Comparison of ENCODE assay signal across 13 mouse cellular contexts in genomic region chr19:46849443-46849997, GRCm38 (mm10).
A peak's percentile ranks its signal among the peaks of the same experiment; 100 is the strongest.
DNase-seq lines count a peak whose midpoint lies in the region; ATAC-seq lines count a peak whose summit lies in the region.
"Had no signal": no experiment of that assay in that cellular context is flagged by ENCODE, and none has a peak within 500 bp of the region (broad histone marks: within the 10 kb centered on the region; RNA-seq: fewer than 3 reads in every experiment).

No protein-coding gene starts in this region.

- no peaks in the 10 kb centered on the region for H3K9me3 ChIP-seq in midbrain, embryonic 10.5 days (replicated peaks)
- no peaks in the 10 kb centered on the region for H3K9me3 ChIP-seq in midbrain, embryonic 15.5 days
- no peaks in the 10 kb centered on the region for H3K9me3 ChIP-seq in embryonic facial prominence, embryonic 14.5 days (ENCODE audit: control insufficient read depth, low read length)
- H3K9me3 ChIP-seq in stomach, embryonic 15.5 days = no peaks in the 10 kb centered on the region

- H3K4me1 ChIP-seq in midbrain, embryonic 10.5 days = peaks cover 14% of the 10 kb centered on the region
- H3K4me1 ChIP-seq in midbrain, embryonic 15.5 days = peaks cover 8% of the 10 kb centered on the region
- peaks cover 6% of the 10 kb centered on the region; the same call in 1 of the 2 replicates for H3K4me1 ChIP-seq in embryonic facial prominence, embryonic 14.5 days (ENCODE audit: control insufficient read depth, insufficient read depth, low read length)
- H3K4me1 ChIP-seq in stomach, embryonic 15.5 days = 0 out of 2 replicates have a peak, but pooled peaks cover 3% of the 10 kb centered on the region

- 84% methylated on average over 9 of the region's 9 CpGs for WGBS in midbrain, embryonic 10.5 days
- 81% methylated on average over 9 of the region's 9 CpGs for WGBS in midbrain, embryonic 15.5 days
- WGBS in embryonic facial prominence, embryonic 14.5 days = 71% methylated on average over 9 of the region's 9 CpGs
- WGBS in stomach, embryonic 15.5 days = 56% methylated on average over 9 of the region's 9 CpGs

- H3K27ac ChIP-seq in midbrain, embryonic 10.5 days (replicated peaks) = 0 out of 2 replicates have a peak overlapping the region, but pooled peaks have one; percentile 1
- no peak overlapping the region for H3K27ac ChIP-seq in midbrain, embryonic 15.5 days
- no peak overlapping the region for H3K27ac ChIP-seq in embryonic facial prominence, embryonic 14.5 days (replicated peaks; ENCODE audit: low read depth, low read length)
- no peak overlapping the region for H3K27ac ChIP-seq in stomach, embryonic 15.5 days

- no peak for DNase-seq in midbrain, embryonic 10.5 days (ENCODE audit: low spot score)
- DNase-seq in embryonic facial prominence, embryonic 14.5 days (ENCODE audit: low spot score) = peak; percentile 2
- DNase-seq in liver = peak; percentile 93
- DNase-seq in urinary bladder, postnatal 25 days (ENCODE audit: low spot score) = no peak
- DNase-seq in adrenal gland, postnatal 36 days = no peak
- DNase-seq in adrenal gland, postnatal 25 days = no peak
- DNase-seq: heart, postnatal 10 days; lung, postnatal 10 days; right cerebral cortex, postnatal 14 days; thymus, postnatal 4 days had no signal

- H3K36me3 ChIP-seq in midbrain, embryonic 10.5 days = no peaks in the 10 kb centered on the region
- no peaks in the 10 kb centered on the region for H3K36me3 ChIP-seq in midbrain, embryonic 15.5 days (replicated peaks)
- no peaks in the 10 kb centered on the region for H3K36me3 ChIP-seq in embryonic facial prominence, embryonic 14.5 days (ENCODE audit: control insufficient read depth, insufficient read depth, low read length)
- H3K36me3 ChIP-seq in stomach, embryonic 15.5 days = no peaks in the 10 kb centered on the region

- no peak overlapping the region for H3K4me2 ChIP-seq in midbrain, embryonic 15.5 days
- no peak overlapping the region for H3K4me2 ChIP-seq in embryonic facial prominence, embryonic 14.5 days (ENCODE audit: low read depth, low read length)
- H3K4me2 ChIP-seq in stomach, embryonic 15.5 days = no peak overlapping the region

- no peaks in the 10 kb centered on the region for H3K27me3 ChIP-seq in midbrain, embryonic 10.5 days (ENCODE audit: low read depth, poor library complexity, severe bottlenecking)
- no peaks in the 10 kb centered on the region for H3K27me3 ChIP-seq in midbrain, embryonic 15.5 days (replicated peaks)
- H3K27me3 ChIP-seq in embryonic facial prominence, embryonic 14.5 days (replicated peaks; ENCODE audit: control insufficient read depth, insufficient read depth, low read length) = no peaks in the 10 kb centered on the region
- H3K27me3 ChIP-seq in stomach, embryonic 15.5 days (replicated peaks) = no peaks in the 10 kb centered on the region

- H3K9ac ChIP-seq in midbrain, embryonic 15.5 days = no peak overlapping the region
- no peak overlapping the region for H3K9ac ChIP-seq in embryonic facial prominence, embryonic 14.5 days (ENCODE audit: low read depth, low read length)
- no peak overlapping the region for H3K9ac ChIP-seq in stomach, embryonic 15.5 days

- H3K4me3 ChIP-seq in midbrain, embryonic 10.5 days = no peak overlapping the region
- H3K4me3 ChIP-seq in midbrain, embryonic 15.5 days = no peak overlapping the region
- H3K4me3 ChIP-seq in embryonic facial prominence, embryonic 14.5 days (ENCODE audit: low read depth, low read length) = no peak overlapping the region
- no peak overlapping the region for H3K4me3 ChIP-seq in stomach, embryonic 15.5 days (replicated peaks)
- H3K4me3 ChIP-seq: myocyte had no signal

- ATAC-seq in midbrain, embryonic 15.5 days (replicated peaks) = no peak
- no peak for ATAC-seq in embryonic facial prominence, embryonic 14.5 days (ENCODE audit: low read depth)
- peak; percentile 95 for ATAC-seq in stomach, embryonic 15.5 days (ENCODE audit: insufficient read depth, low FRiP score, low read depth)

Comparison
In these comparisons a context has a peak if more than half of its experiments do, and no peak if none do; other contexts are left out.
1. DNase-seq: peak in embryonic facial prominence, embryonic 14.5 days (single experiment) and liver (single experiment); none in midbrain, embryonic 10.5 days (single experiment), urinary bladder, postnatal 25 days (single experiment), adrenal gland, postnatal 36 days (0 of 2) and adrenal gland, postnatal 25 days (single experiment).